Mouse (Mus musculus): ENCODE results near the gene Olfr1411.

GRCm38 (mm10) chr1:92632948-92633347 lies 38.7 kb downstream of the Olfr1411 start:
- TF ChIP-seq POLR2A (IDR thresholded peaks at IDR 0.05; ENCODE audit: control insufficient read depth, low read depth, low read length) (no peak), CTCF (IDR thresholded peaks at IDR 0.05; ENCODE audit: control insufficient read depth, insufficient read depth, insufficient replicate concordance, low read depth, low read length) (no peak)

All from testis, adult 2 months (tissue).